Mouse (Mus musculus) midbrain, embryonic 12.5 days (tissue): Measurements from ENCODE around the gene Gm5737. TPM values are rescaled to one million over a fixed set of nuclear protein-coding genes. Genes with fewer than 3 reads are reported as not detected.

ENCODE experiments used
- polyA plus RNA-seq: library from polyadenylated mRNA; unstranded; fragments of >200 nt; fragmentation: Nextera tagmentation; extraction: Ambion mirVana; gene quantifications from 2 replicates; pipeline ENCODE4 v1.2.1, GENCODE M21; 2016

The Gm5737 gene
- polyA plus RNA-seq, 1 experiment from 2014 or later, result not detected

Other genes starting within 250 kb of the Gm5737 start
- gene Uqcrc2, start 177.2 kb upstream of the Gm5737 start, polyA plus RNA-seq, result 169 and 175 TPM in 2 replicates
- 0.28 and 0.33 TPM in 2 replicates for gene Pdzd9, start 142.0 kb upstream of the Gm5737 start, polyA plus RNA-seq
- 14.7 and 18.3 TPM in 2 replicates for gene Mosmo, start 134.7 kb upstream of the Gm5737 start, polyA plus RNA-seq
- gene Vwa3a, start 73.0 kb upstream of the Gm5737 start, polyA plus RNA-seq, result 0.41 and 0.51 TPM in 2 replicates
- gene Eef2k, start 30.5 kb downstream of the Gm5737 start, polyA plus RNA-seq, result 27.9 and 29.6 TPM in 2 replicates
- gene Polr3e, start 105.4 kb downstream of the Gm5737 start, polyA plus RNA-seq, result 31.4 and 33.2 TPM in 2 replicates
- gene Cdr2, start 169.9 kb downstream of the Gm5737 start, polyA plus RNA-seq, result 17.2 and 18.9 TPM in 2 replicates
- 0.29 and 0.51 TPM in 2 replicates for gene Mfsd13b, start 170.1 kb downstream of the Gm5737 start, polyA plus RNA-seq
- 243 and 252 TPM in 2 replicates for gene Mettl9, start 222.1 kb downstream of the Gm5737 start, polyA plus RNA-seq